Mouse (Mus musculus) erythroblast, embryonic 14.5 days (primary cell): ENCODE results near the gene Mus81.

Experiments used
- GATA1 ChIP-seq: IDR thresholded peaks from 2 replicates; pipeline ENCODE4 v1.6.1; 2012; ENCODE audit warnings: low read length, inconsistent platforms, mixed read lengths
- TAL1 ChIP-seq: IDR thresholded peaks from 3 replicates; pipeline ENCODE4 v1.6.1; 2012; ENCODE audit warnings: low read length, inconsistent platforms, mixed read lengths

DNA sequence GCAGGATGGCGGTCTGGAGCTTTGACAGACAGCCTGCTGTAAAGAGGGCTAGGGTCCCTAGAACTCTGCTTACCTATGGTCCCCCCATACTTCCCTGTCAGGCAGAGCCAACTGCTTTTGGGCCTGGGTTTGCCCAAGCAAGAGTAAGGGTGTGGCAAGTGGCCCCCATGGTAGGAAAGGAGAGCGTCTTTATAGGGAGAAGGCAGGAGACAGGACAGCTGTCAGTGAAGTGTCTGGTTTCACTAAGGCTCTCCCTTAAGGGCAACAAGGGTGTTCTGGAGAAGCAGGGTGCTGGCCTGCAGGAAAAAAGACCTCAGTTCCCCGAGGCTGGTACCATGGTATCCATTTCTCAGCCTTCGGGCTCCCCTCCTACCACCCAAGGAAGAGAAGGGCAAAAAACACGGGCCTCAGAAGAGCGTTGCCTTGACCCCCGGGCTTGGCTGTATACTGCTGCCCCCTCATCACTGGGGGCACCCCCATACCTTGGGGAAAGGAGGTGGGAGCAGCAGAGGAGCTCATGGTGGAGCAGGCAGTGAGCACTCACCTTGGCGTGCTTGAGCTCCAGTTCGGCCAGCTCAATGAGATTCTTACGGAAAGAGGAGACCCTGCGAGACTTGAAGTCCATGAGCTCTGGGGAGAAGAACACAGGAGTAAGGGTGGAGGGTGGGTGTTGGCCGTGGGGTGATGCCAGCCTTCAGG lies 7.3 kb upstream of the Mus81 start:
- TF ChIP-seq GATA1 (no peak), TAL1 (no peak)
